Mouse (Mus musculus): ENCODE measurements around the gene Otud7b.

DNA sequence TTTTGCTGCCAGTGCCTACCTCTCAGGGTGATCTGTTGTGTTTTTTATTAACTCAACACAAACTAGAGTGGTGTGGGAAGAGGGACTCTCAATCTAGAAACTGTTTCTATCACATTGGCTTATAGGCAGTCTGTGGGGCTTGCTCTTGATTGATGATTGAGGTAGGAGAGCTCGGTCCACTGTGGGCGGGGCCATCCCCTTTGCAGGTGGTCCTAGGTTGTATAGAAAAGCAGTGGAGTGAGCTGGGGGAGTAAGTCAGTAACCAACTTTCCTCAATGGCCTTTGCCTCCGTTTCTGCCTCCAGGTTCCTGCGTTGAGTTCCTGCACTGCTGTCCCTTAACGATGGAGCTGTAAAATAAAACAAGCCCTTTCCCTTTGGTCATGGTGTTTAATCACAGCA, 37.6 kb upstream of the Otud7b start:
- TF ChIP-seq CHD2 (IDR thresholded peaks at IDR 0.05; ENCODE audit: low read depth, low read length) (no peak), MAFK (IDR thresholded peaks at IDR 0.05; ENCODE audit: insufficient read depth, low read depth, low read length) (no peak), HCFC1 (IDR thresholded peaks at IDR 0.05; ENCODE audit: borderline replicate concordance, insufficient read depth, low read length) (no peak), ZNF384 (IDR thresholded peaks at IDR 0.05; ENCODE audit: low read depth, low read length) (no peak)
